Mouse (Mus musculus) spleen, adult 18-20 months (tissue): Measurements from ENCODE around the gene Lrrfip2.

Experiments
- DNase-seq, 2 experiments: peaks; one replicate each; pipeline ENCODE4 v3.0.0; 2022; ENCODE audit warnings: mixed read lengths in 2 of 2

The Lrrfip2 gene

GRCm38 (mm10) chr9:111118252-111118890, 979 bp downstream of the Lrrfip2 start:
- peak; percentile 18 to 43 for DNase-seq

GRCm38 (mm10) chr9:111118891-111119441, 1.6 kb downstream of the Lrrfip2 start:
- no peak for DNase-seq

DNA sequence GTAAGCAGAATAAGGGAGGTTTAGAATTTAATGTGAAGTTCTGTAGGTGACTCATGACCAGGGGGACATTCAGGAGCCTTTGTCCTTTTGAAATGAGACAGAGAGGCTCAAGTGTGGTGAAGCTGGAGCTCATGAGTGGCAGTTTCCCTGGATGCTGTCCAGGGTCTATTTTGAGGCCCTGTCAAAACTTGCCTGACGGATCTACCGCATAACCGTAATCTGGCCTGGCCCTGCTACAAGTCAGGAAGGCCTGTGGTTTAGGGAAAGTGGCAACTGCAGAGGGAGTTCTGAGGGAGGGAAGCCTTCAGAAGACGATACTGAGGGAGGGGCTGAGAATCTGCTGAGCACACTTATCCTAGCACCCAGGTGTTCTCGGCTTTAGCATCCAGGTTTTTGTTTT, 5.1 kb downstream of the Lrrfip2 start:
- no peak for DNase-seq

GRCm38 (mm10) chr9:111123336-111123735, 5.9 kb downstream of the Lrrfip2 start:
- DNase-seq = no peak

GRCm38 (mm10) chr9:111124440-111124839, 7.0 kb downstream of the Lrrfip2 start:
- DNase-seq = no peak

DNA sequence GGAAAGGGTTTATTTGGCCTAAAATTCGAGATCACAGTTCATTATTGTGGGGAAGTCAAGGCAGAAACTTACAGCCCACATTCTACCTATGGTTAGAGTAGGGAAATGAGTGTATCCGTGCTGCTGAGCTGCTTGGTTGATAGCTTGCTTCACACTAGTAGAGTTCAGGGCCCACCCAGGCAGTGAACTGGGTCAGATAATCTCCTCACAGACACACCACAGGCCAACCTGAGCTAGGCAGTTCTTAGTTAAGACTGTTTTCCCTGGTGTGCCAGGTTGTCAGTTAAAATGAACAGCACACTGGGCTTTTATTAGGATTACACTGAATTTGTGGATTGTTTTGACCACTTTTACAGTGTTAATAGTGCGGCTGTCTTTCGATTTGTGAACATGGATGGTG, 9.3 kb downstream of the Lrrfip2 start:
- DNase-seq = no peak

GRCm38 (mm10) chr9:111127749-111128148, 10.4 kb downstream of the Lrrfip2 start:
- no peak for DNase-seq

- DNase-seq = no peak
Measured at GRCm38 (mm10) chr9:111130126-111130525, 12.7 kb downstream of the Lrrfip2 start.

- no peak for DNase-seq
Measured at GRCm38 (mm10) chr9:111138161-111138560, 20.8 kb downstream of the Lrrfip2 start.

DNA sequence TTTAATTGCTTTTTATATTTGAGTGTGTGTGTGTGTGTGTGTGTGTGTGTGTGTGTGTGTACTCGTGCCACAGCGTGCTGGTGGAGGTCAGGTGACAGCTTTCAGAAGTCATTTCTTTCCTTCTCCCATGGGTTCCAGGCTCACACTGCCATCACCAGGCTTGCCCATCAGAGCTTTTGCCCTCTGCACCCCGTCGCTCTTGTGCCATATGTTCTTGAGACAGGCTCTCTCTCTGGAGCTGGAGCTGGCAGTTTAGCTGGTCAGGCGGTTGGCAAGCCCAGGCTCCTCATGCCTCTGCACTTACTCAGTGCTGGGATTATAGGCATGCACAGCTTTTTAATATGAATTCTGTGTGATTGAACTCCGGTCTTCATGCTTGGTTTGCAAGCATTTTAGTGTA, 25.3 kb downstream of the Lrrfip2 start:
- DNase-seq = no peak

- DNase-seq = no peak
Measured at GRCm38 (mm10) chr9:111143387-111143786, 26.0 kb downstream of the Lrrfip2 start.

GRCm38 (mm10) chr9:111144711-111145110, 27.3 kb downstream of the Lrrfip2 start:
- no peak for DNase-seq

DNA sequence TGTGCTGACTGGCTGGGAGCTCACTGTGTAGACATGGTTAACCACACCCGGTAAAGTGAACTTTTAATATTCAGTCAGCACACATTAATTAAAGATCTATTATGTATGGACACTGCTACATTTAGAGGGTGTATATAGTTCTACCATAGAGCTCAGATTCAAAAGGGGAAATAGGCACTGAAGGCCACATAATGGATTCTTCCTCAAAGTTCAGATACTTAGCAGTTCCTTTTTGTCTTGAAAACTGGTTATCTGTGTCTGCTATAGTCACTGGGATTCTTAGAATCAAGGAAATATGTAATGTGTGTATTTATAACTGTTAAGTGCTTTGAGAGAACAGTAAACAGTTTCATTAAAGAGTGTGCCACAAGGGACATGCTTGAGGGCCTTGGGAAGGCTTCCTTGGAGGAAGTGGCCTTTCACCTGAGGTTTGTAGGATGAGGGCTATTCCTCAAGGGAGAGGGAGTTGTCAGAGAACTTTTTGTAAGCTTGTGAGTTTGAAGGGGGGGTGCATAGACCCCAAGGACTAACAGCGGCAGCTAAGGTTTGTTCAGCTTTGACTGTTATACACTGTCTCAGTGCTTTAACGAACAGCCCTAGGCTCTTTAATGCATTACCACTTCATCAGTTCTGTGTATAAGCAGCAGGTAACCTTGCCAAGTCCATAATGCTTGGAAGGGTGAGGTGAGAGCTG, 28.3 kb downstream of the Lrrfip2 start:
- DNase-seq = no peak

DNA sequence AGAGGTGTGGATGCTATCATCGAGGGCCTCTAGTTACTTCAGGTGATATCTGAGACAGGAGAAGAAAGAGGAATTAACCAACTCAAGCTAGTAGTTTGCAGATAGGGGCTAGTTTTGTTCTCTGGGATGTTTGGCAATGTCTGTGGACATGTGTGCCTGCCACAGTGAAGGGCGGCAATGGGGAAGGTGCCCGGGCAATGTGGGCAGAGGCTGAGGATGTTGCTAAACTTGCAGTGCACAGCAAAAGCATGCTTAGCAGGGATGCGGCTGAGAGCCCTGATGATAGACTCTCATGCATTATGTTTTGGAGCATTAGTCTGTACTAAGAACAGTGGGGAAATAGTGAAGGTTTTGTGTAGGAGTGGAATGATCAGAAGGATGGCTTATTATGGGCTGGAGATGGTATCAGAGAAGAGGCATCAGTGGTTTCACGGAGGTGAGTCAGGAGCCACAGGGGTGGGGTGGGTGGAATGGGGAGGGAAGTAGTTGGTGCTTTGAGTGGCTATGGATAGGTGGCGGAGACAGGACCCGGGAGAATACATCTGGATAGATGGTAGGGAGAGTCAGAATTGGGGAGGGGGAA, 28.9 kb downstream of the Lrrfip2 start:
- DNase-seq = no peak

DNA sequence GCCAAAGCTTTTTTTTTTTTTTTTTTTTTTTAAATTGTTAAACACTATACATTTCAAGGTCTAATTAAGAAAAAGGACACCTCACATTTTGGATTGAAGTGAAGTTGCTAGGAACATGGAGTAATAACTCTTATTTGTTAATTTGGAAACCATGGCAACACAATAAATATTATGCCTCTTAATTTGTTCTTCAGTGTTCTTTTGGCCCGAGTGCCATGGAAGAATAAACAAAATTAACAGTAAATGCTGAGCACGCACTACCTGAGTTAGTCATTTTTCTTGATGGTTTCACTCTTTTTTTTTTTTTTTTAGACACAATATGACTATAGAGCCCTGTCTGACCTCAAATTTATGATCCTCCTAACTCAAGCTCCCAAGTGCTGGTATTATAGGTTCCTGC, 30.6 kb downstream of the Lrrfip2 start:
- no peak for DNase-seq

GRCm38 (mm10) chr9:111148414-111148813, 31.0 kb downstream of the Lrrfip2 start:
- DNase-seq = no peak

GRCm38 (mm10) chr9:111149188-111149945, 32.0 kb downstream of the Lrrfip2 start:
- no peak for DNase-seq

- DNase-seq = no peak
Measured at GRCm38 (mm10) chr9:111152314-111152897, 35.0 kb downstream of the Lrrfip2 start.

DNA sequence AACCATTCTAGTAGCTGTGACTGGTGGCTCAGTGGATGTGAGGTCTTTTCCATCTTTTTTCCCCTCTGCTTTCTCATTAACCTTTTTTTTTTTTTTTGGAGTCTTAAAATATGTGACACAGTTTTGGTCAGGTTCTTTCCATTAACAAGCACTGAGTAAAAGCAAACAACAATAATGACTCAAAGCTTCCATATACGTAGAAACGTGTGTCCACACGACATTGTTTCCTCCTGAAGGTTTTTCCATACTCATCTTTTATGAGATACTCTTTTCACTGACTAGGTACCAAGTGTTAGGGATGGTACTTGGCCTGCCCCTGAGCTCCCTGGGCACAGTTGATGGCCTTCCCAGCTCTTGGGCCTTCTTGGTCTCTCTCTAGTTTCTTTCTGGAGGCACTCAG, 35.6 kb downstream of the Lrrfip2 start:
- DNase-seq = no peak

- DNase-seq = no peak
Measured at GRCm38 (mm10) chr9:111155764-111156458, 38.5 kb downstream of the Lrrfip2 start.

GRCm38 (mm10) chr9:111159562-111159961, 42.2 kb downstream of the Lrrfip2 start:
- DNase-seq = no peak

GRCm38 (mm10) chr9:111161213-111161612, 43.8 kb downstream of the Lrrfip2 start:
- no peak for DNase-seq
